Mouse (Mus musculus): Measurements from ENCODE around the gene Pla2g4b. TPM values are rescaled to one million over a fixed set of nuclear protein-coding genes. Genes with fewer than 3 reads are reported as not detected.

Pla2g4b gene
- 1.9 and 3.7 TPM in 2 replicates for polyA plus RNA-seq (2011; ENCODE audit: insufficient read length, low read depth, missing spikeins)

- no peak within 1 kb of the TSS for H3K4me3 ChIP-seq (ENCODE audit: insufficient read depth, low read length)
- H3K4me1 ChIP-seq (ENCODE audit: control insufficient read depth, insufficient read depth, low read length), result peaks cover 5% of the 10 kb centered on the region
- TF ChIP-seq CTCF (IDR thresholded peaks at IDR 0.05; ENCODE audit: borderline replicate concordance, insufficient read depth, low read length), result no peak
- no peak for TF ChIP-seq POLR2A (IDR thresholded peaks at IDR 0.05; ENCODE audit: low read depth, low read length)
- H3K27ac ChIP-seq (ENCODE audit: insufficient read depth, low read length), result no peak within 1 kb of the TSS
Observed at GRCm38 (mm10) chr2:120032726-120033467, at the start of gene Pla2g4b. Gene Pla2g4b, plus strand, starts transcription at chr2:120033417.

- TF ChIP-seq POLR2A (IDR thresholded peaks at IDR 0.05; ENCODE audit: low read depth, low read length), result no peak
- TF ChIP-seq CTCF (IDR thresholded peaks at IDR 0.05; ENCODE audit: borderline replicate concordance, insufficient read depth, low read length), result no peak
- no peak overlapping the region for H3K4me3 ChIP-seq (ENCODE audit: insufficient read depth, low read length)
- H3K27ac ChIP-seq (ENCODE audit: insufficient read depth, low read length), result no peak overlapping the region
- no peaks in the 10 kb centered on the region for H3K4me1 ChIP-seq (ENCODE audit: control insufficient read depth, insufficient read depth, low read length)
Observed at GRCm38 (mm10) chr2:119985871-119986270, 47.3 kb upstream of the Pla2g4b start.

GRCm38 (mm10) chr2:119986369-119986768 lies 46.8 kb upstream of the Pla2g4b start:
- H3K4me1 ChIP-seq (ENCODE audit: control insufficient read depth, insufficient read depth, low read length), result no peaks in the 10 kb centered on the region
- TF ChIP-seq CTCF (IDR thresholded peaks at IDR 0.05; ENCODE audit: borderline replicate concordance, insufficient read depth, low read length), result no peak
- TF ChIP-seq POLR2A (IDR thresholded peaks at IDR 0.05; ENCODE audit: low read depth, low read length), result no peak
- no peak overlapping the region for H3K27ac ChIP-seq (ENCODE audit: insufficient read depth, low read length)
- no peak overlapping the region for H3K4me3 ChIP-seq (ENCODE audit: insufficient read depth, low read length)

- H3K4me1 ChIP-seq (ENCODE audit: control insufficient read depth, insufficient read depth, low read length), result no peaks in the 10 kb centered on the region
- H3K27ac ChIP-seq (ENCODE audit: insufficient read depth, low read length), result no peak overlapping the region
- TF ChIP-seq CTCF (IDR thresholded peaks at IDR 0.05; ENCODE audit: borderline replicate concordance, insufficient read depth, low read length), result no peak
- no peak for TF ChIP-seq POLR2A (IDR thresholded peaks at IDR 0.05; ENCODE audit: low read depth, low read length)
- no peak overlapping the region for H3K4me3 ChIP-seq (ENCODE audit: insufficient read depth, low read length)
Observed at GRCm38 (mm10) chr2:119987441-119987840, 45.8 kb upstream of the Pla2g4b start.

- Histone ChIP-seq H3K4me3 (ENCODE audit: insufficient read depth, low read length) (no peak overlapping the region), H3K27ac (ENCODE audit: insufficient read depth, low read length) (no peak overlapping the region), H3K4me1 (ENCODE audit: control insufficient read depth, insufficient read depth, low read length) (no peaks in the 10 kb centered on the region)
- TF ChIP-seq CTCF (IDR thresholded peaks at IDR 0.05; ENCODE audit: borderline replicate concordance, insufficient read depth, low read length) (no peak), POLR2A (IDR thresholded peaks at IDR 0.05; ENCODE audit: low read depth, low read length) (no peak)
Observed at GRCm38 (mm10) chr2:119988952-119989351, 44.3 kb upstream of the Pla2g4b start.

- Histone ChIP-seq H3K4me1 (ENCODE audit: control insufficient read depth, insufficient read depth, low read length) (peaks cover 6% of the 10 kb centered on the region), H3K27ac (ENCODE audit: insufficient read depth, low read length) (no peak overlapping the region), H3K4me3 (ENCODE audit: insufficient read depth, low read length) (no peak overlapping the region)
- no peak for TF ChIP-seq CTCF (IDR thresholded peaks at IDR 0.05; ENCODE audit: borderline replicate concordance, insufficient read depth, low read length)
- TF ChIP-seq POLR2A (IDR thresholded peaks at IDR 0.05; ENCODE audit: low read depth, low read length), result no peak
Observed at GRCm38 (mm10) chr2:119990881-119991280, 42.3 kb upstream of the Pla2g4b start.

- Histone ChIP-seq H3K4me3 (ENCODE audit: insufficient read depth, low read length) (no peak overlapping the region), H3K27ac (ENCODE audit: insufficient read depth, low read length) (no peak overlapping the region), H3K4me1 (ENCODE audit: control insufficient read depth, insufficient read depth, low read length) (peaks cover 12% of the 10 kb centered on the region)
- no peak for TF ChIP-seq CTCF (IDR thresholded peaks at IDR 0.05; ENCODE audit: borderline replicate concordance, insufficient read depth, low read length)
- no peak for TF ChIP-seq POLR2A (IDR thresholded peaks at IDR 0.05; ENCODE audit: low read depth, low read length)
Observed at GRCm38 (mm10) chr2:119992349-119992748, 40.9 kb upstream of the Pla2g4b start.

- Histone ChIP-seq H3K27ac (ENCODE audit: insufficient read depth, low read length) (peak overlapping the region; percentile 14; the same call in 1 of the 2 replicates), H3K4me3 (ENCODE audit: insufficient read depth, low read length) (no peak overlapping the region), H3K4me1 (ENCODE audit: control insufficient read depth, insufficient read depth, low read length) (peaks cover 12% of the 10 kb centered on the region)
- TF ChIP-seq POLR2A (IDR thresholded peaks at IDR 0.05; ENCODE audit: low read depth, low read length) (no peak), CTCF (IDR thresholded peaks at IDR 0.05; ENCODE audit: borderline replicate concordance, insufficient read depth, low read length) (no peak)
Observed at GRCm38 (mm10) chr2:119993515-119993914, 39.7 kb upstream of the Pla2g4b start.

GRCm38 (mm10) chr2:119994839-119995238 lies 38.4 kb upstream of the Pla2g4b start:
- peak overlapping the region; percentile 85 for H3K27ac ChIP-seq (ENCODE audit: insufficient read depth, low read length)
- no peak for TF ChIP-seq POLR2A (IDR thresholded peaks at IDR 0.05; ENCODE audit: low read depth, low read length)
- TF ChIP-seq CTCF (IDR thresholded peaks at IDR 0.05; ENCODE audit: borderline replicate concordance, insufficient read depth, low read length), result no peak

More at GRCm38 (mm10) chr2:119994839-119995238, 38.4 kb upstream of the Pla2g4b start:
- no peak overlapping the region for H3K4me3 ChIP-seq (ENCODE audit: insufficient read depth, low read length)
- peaks cover 12% of the 10 kb centered on the region for H3K4me1 ChIP-seq (ENCODE audit: control insufficient read depth, insufficient read depth, low read length)
